Mouse (Mus musculus): ENCODE measurements around the gene Kif26b. TPM values are rescaled to one million over a fixed set of nuclear protein-coding genes. Genes with fewer than 3 reads are reported as not detected.

The Kif26b gene
- polyA plus RNA-seq, 1 experiment from 2014 or later = 28.6 TPM

GRCm38 (mm10) chr1:178609151-178609775 lies 80.3 kb downstream of the Kif26b start:
- Histone ChIP-seq H3K27ac (no peak overlapping the region), H3K9me3 (no peaks in the 10 kb centered on the region), H3K4me3 (no peak overlapping the region), H3K9ac (no peak overlapping the region), H3K4me2 (no peak overlapping the region), H3K27me3 (no peaks in the 10 kb centered on the region), H3K4me1 (peaks cover 38% of the 10 kb centered on the region), H3K36me3 (no peaks in the 10 kb centered on the region)
- WGBS = 68% methylated on average over 8 of the region's 8 CpGs
- ATAC-seq (ENCODE audit: insufficient number of reproducible peaks, insufficient read depth, low FRiP score, low TSS enrichment, low read depth) = no peak

- ATAC-seq (ENCODE audit: insufficient number of reproducible peaks, insufficient read depth, low FRiP score, low TSS enrichment, low read depth) = no peak
- H3K36me3 ChIP-seq = no peaks in the 10 kb centered on the region
- no peak overlapping the region for H3K4me3 ChIP-seq
- H3K9ac ChIP-seq = peak overlapping the region; percentile 27; the same call in 1 of the 2 replicates
- H3K4me1 ChIP-seq = peaks cover 56% of the 10 kb centered on the region
- no peaks in the 10 kb centered on the region for H3K9me3 ChIP-seq
- 67% methylated on average over 15 of the region's 15 CpGs for WGBS
- H3K27me3 ChIP-seq = no peaks in the 10 kb centered on the region
- H3K27ac ChIP-seq = no peak overlapping the region; the same call in 1 of the 2 replicates
- no peak overlapping the region for H3K4me2 ChIP-seq
Observed at GRCm38 (mm10) chr1:178611512-178611911, 82.6 kb downstream of the Kif26b start.

DNA sequence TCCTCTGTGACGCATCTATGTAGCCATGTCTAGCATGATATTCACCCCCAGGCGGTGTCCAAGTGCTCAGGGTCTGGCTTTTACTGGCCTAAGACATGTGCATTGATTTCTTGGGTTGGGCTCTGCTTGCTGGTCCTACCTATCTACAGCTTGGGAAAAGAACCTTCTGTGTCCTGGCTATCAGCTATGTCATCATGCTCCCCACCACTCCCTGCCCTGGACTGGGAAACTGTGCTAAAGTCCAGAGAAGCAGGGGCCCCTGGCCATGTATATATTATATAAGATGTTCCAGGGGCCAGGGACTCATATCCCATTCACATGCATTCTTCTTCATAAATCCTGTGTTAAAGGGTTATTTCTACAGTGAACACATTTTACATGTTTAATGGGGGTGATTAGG lies 92.4 kb downstream of the Kif26b start:
- no peaks in the 10 kb centered on the region for H3K36me3 ChIP-seq
- no peaks in the 10 kb centered on the region for H3K27me3 ChIP-seq
- H3K4me1 ChIP-seq = peaks cover 32% of the 10 kb centered on the region
- H3K27ac ChIP-seq = no peak overlapping the region
- ATAC-seq (ENCODE audit: insufficient number of reproducible peaks, insufficient read depth, low FRiP score, low TSS enrichment, low read depth) = no peak
- no peak overlapping the region for H3K4me3 ChIP-seq
- 90% methylated on average over 2 of the region's 2 CpGs for WGBS
- no peak overlapping the region for H3K4me2 ChIP-seq
- no peak overlapping the region for H3K9ac ChIP-seq
- no peaks in the 10 kb centered on the region; the same call in 1 of the 2 replicates for H3K9me3 ChIP-seq

DNA sequence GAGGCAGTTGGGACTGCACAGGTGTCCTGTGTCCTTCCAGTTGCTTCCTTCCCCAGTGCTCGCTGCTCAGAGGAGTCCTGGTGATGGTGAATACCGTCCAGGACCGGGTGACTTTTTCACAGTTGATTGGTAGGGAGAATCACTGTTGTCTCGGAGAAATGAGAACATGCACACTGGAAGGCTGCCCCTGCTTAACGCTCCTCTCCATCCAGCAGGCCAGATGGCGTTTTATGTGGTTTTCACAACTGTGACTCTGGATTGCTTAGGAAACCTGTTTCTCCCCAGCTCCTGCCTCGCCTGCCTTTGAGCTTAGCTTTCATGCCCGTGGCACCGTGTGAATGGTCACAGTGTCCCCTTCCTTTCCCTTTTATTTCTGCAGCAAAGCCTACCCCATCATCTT lies 95.0 kb downstream of the Kif26b start:
- ATAC-seq (ENCODE audit: insufficient number of reproducible peaks, insufficient read depth, low FRiP score, low TSS enrichment, low read depth) = no peak
- Histone ChIP-seq H3K27ac (no peak overlapping the region), H3K4me2 (no peak overlapping the region)

DNA sequence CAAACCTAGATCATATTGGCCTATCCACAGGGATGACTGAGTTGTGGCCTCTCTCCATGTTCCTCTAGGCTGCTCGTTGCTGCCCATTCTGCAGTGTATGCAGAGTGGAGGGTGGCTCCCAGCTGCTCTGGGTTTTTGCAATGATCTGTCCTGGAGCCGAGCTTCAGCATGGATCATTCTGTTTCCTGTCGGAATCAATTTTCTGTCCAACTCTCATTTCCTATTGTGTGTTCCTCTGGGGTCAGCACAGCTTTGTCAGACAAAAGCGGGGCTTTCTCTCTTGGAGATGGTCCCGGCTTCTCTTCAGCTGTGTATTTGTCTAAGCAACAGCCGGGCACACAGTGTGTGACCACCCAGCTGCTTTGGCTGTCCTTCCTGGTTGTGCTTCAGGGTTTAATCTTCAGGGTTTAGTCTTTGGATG lies 98.0 kb downstream of the Kif26b start:
- no peak for ATAC-seq (ENCODE audit: insufficient number of reproducible peaks, insufficient read depth, low FRiP score, low TSS enrichment, low read depth)
- H3K9ac ChIP-seq = no peak overlapping the region
- no peak overlapping the region for H3K4me2 ChIP-seq
- WGBS = 57% methylated on average over 6 of the region's 6 CpGs
- peaks cover 7% of the 10 kb centered on the region; the same call in 1 of the 2 replicates for H3K36me3 ChIP-seq
- peaks cover 39% of the 10 kb centered on the region for H3K4me1 ChIP-seq
- H3K27ac ChIP-seq = 0 out of 2 replicates have a peak overlapping the region, but pooled peaks have one; percentile 41
- H3K9me3 ChIP-seq = no peaks in the 10 kb centered on the region
- no peak overlapping the region for H3K4me3 ChIP-seq
- H3K27me3 ChIP-seq = no peaks in the 10 kb centered on the region

More for the DNA sequence above, 95.0 kb downstream of the Kif26b start:
- Histone ChIP-seq H3K27me3 (no peaks in the 10 kb centered on the region), H3K4me1 (peaks cover 31% of the 10 kb centered on the region), H3K36me3 (peaks cover 7% of the 10 kb centered on the region; the same call in 1 of the 2 replicates), H3K9ac (no peak overlapping the region), H3K9me3 (no peaks in the 10 kb centered on the region), H3K4me3 (no peak overlapping the region)
- WGBS = 65% methylated on average over 9 of the region's 9 CpGs

- no peak for ATAC-seq (ENCODE audit: insufficient number of reproducible peaks, insufficient read depth, low FRiP score, low TSS enrichment, low read depth)
- Histone ChIP-seq H3K4me1 (peaks cover 53% of the 10 kb centered on the region), H3K9ac (no peak overlapping the region), H3K4me3 (no peak overlapping the region), H3K27ac (no peak overlapping the region), H3K9me3 (no peaks in the 10 kb centered on the region), H3K27me3 (no peaks in the 10 kb centered on the region), H3K36me3 (peaks cover 7% of the 10 kb centered on the region; the same call in 1 of the 2 replicates), H3K4me2 (no peak overlapping the region)
- 71% methylated on average over 5 of the region's 5 CpGs for WGBS
Observed at GRCm38 (mm10) chr1:178630042-178630441, 101.1 kb downstream of the Kif26b start.

DNA sequence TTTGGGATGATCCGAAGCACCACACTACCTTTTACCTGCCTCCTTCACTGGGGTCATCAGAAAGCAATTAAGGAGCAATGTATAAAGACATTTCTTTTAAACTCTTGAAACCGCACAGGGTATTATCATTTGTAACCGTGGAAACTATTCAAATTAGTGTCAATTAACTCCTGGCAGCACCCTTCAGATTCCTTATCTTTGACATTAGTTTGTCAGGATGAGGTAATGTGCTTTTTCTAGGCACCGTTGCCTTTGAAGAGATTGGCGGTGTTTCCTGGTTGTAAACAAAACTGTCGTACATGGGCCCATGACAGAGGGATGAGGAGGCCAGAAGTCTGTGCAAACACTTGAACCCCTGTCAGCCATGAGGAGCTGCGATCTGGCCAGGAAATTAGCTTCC lies 102.9 kb downstream of the Kif26b start:
- Histone ChIP-seq H3K9me3 (no peaks in the 10 kb centered on the region), H3K4me3 (no peak overlapping the region), H3K4me1 (peaks cover 53% of the 10 kb centered on the region), H3K4me2 (no peak overlapping the region), H3K36me3 (peaks cover 7% of the 10 kb centered on the region; the same call in 1 of the 2 replicates), H3K27ac (no peak overlapping the region; the same call in 1 of the 2 replicates), H3K27me3 (no peaks in the 10 kb centered on the region), H3K9ac (no peak overlapping the region)
- ATAC-seq (ENCODE audit: insufficient number of reproducible peaks, insufficient read depth, low FRiP score, low TSS enrichment, low read depth) = no peak
- 51% methylated on average over 7 of the region's 7 CpGs for WGBS

DNA sequence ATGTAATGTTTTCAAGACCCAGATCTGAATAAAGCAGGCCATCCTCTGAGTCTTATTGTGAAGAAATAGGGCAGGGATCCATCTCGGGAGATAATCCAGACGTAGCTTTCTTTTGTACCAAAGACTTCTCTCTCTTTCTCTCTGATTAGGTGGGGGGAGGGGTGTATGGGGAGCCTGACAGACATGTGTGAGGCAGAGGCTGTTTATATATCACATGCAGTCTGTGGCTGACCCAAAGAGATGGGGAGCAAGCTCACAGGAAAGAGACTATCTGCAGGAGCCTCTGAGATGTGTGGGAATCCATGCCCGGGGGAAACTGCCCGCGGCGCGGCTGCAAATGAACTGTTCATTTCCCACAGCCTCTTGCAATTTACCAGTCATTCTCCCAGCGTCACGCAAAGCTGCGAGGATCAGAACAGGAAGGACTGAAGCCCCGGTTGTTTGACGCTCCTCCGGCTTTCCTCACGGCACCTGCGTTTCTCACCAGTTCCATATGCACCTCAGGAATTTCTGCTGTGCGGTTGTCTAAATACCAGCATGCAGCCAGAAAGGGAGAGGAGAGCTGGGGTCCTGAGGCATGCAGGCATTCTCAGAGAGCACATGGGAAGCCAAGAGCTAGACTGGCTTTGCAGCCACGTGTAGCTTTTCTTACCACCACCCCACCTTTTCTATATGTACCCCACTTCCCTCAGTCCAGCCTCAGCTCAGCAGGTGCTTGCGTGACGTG lies 105.6 kb downstream of the Kif26b start:
- Histone ChIP-seq H3K9ac (no peak overlapping the region), H3K27ac (peak overlapping the region; percentile 53; the same call in 1 of the 2 replicates), H3K4me2 (peak overlapping the region; percentile 27), H3K27me3 (no peaks in the 10 kb centered on the region), H3K4me1 (peaks cover 63% of the 10 kb centered on the region), H3K36me3 (no peaks in the 10 kb centered on the region), H3K9me3 (no peaks in the 10 kb centered on the region), H3K4me3 (no peak overlapping the region)
- ATAC-seq (ENCODE audit: insufficient number of reproducible peaks, insufficient read depth, low FRiP score, low TSS enrichment, low read depth) = no peak
- 41% methylated on average over 19 of the region's 19 CpGs for WGBS

DNA sequence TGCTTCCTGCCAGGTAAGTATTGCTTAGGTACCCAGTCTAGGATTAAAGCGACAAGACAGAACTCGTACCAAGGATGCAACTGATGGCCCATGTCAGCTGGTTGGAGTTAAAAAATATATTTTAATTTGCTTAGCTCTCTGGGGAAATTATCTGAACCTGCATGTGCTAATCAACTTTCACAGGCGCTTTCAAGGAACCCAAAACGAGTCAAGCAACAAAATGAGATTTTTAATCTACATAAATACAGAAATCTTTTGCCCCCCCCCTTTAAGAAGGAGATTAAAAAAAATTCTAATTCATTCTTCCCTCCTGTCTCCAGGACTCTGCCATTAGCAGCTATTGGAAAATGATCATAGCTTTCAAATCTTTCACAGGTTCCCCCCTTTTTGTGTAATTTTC lies 106.5 kb downstream of the Kif26b start:
- no peak overlapping the region for H3K27ac ChIP-seq
- ATAC-seq (ENCODE audit: insufficient number of reproducible peaks, insufficient read depth, low FRiP score, low TSS enrichment, low read depth) = no peak
- peaks cover 66% of the 10 kb centered on the region for H3K4me1 ChIP-seq
- H3K36me3 ChIP-seq = no peaks in the 10 kb centered on the region
- H3K4me3 ChIP-seq = no peak overlapping the region
- no peaks in the 10 kb centered on the region for H3K27me3 ChIP-seq
- no peak overlapping the region for H3K9ac ChIP-seq
- H3K4me2 ChIP-seq = no peak overlapping the region
- WGBS = 64% methylated on average over 4 of the region's 4 CpGs
- H3K9me3 ChIP-seq = no peaks in the 10 kb centered on the region

DNA sequence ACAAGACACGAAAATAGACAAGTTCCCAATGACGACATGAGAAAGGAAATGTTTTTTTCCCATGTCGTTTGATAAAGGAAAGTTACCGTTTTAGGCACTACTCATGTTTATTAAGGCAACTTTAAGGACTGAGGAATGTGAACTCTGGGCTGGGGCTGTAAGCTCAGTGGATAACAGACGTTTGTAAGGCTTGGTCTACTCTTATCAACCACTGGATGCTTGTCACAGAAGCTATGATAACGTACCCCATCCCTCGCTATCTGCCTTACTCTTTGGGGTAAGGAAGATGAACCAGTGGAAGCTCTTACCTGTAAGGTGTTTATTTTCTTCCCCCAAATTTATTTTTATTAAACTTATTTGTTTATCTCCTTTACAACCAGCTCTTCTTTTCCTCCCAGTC lies 108.4 kb downstream of the Kif26b start:
- no peak for ATAC-seq (ENCODE audit: insufficient number of reproducible peaks, insufficient read depth, low FRiP score, low TSS enrichment, low read depth)
- Histone ChIP-seq H3K4me1 (peaks cover 56% of the 10 kb centered on the region), H3K9ac (no peak overlapping the region), H3K27me3 (no peaks in the 10 kb centered on the region), H3K9me3 (no peaks in the 10 kb centered on the region), H3K4me2 (no peak overlapping the region), H3K27ac (no peak overlapping the region), H3K36me3 (no peaks in the 10 kb centered on the region), H3K4me3 (no peak overlapping the region)
- 87% methylated on average over 7 of the region's 7 CpGs for WGBS

- H3K4me3 ChIP-seq = no peak overlapping the region
- ATAC-seq (ENCODE audit: insufficient number of reproducible peaks, insufficient read depth, low FRiP score, low TSS enrichment, low read depth) = no peak
Observed at GRCm38 (mm10) chr1:178639951-178640350, 111.0 kb downstream of the Kif26b start.

More at GRCm38 (mm10) chr1:178639951-178640350, 111.0 kb downstream of the Kif26b start:
- WGBS = 53% methylated on average over 6 of the region's 6 CpGs
- H3K27me3 ChIP-seq = no peaks in the 10 kb centered on the region
- no peak overlapping the region for H3K4me2 ChIP-seq
- H3K36me3 ChIP-seq = peaks cover 4% of the 10 kb centered on the region; the same call in 1 of the 2 replicates
- no peaks in the 10 kb centered on the region for H3K9me3 ChIP-seq
- H3K9ac ChIP-seq = no peak overlapping the region
- H3K4me1 ChIP-seq = peaks cover 32% of the 10 kb centered on the region
- no peak overlapping the region for H3K27ac ChIP-seq

Data from embryonic facial prominence, embryonic 13.5 days (tissue).